Mouse (Mus musculus) C2C12 (cell line): ENCODE results near the gene Epha3. TPM values are rescaled to one million over a fixed set of nuclear protein-coding genes. Genes with fewer than 3 reads are reported as not detected.

ENCODE experiments used
- H3K27me3 ChIP-seq: one replicate; pipeline ENCODE4 v1.6.1; 2011; ENCODE audit not compliant: control insufficient read depth, insufficient read depth, insufficient read length
- H3K36me3 ChIP-seq: one replicate; pipeline ENCODE4 v1.6.1; 2011; ENCODE audit not compliant: control insufficient read depth, insufficient read depth
- H3K4me3 ChIP-seq: one replicate; pipeline ENCODE4 v1.5.1; 2011; ENCODE audit warnings: mild to moderate bottlenecking, control low read depth; ENCODE audit not compliant: poor library complexity, insufficient read depth, severe bottlenecking
- H3K79me2 ChIP-seq: one replicate; pipeline ENCODE4 v1.6.1; 2011; ENCODE audit not compliant: control insufficient read depth, insufficient read depth
- H3K79me3 ChIP-seq: one replicate; pipeline ENCODE4 v1.6.1; 2011; ENCODE audit warnings: low read depth, control low read depth
- H3ac ChIP-seq: one replicate; pipeline ENCODE3; 2011; ENCODE audit warnings: low read depth; ENCODE audit not compliant: control insufficient read depth, insufficient read length
- CEBPB ChIP-seq: IDR thresholded peaks from one replicate; pipeline ENCODE4 v1.6.1; 2011; ENCODE audit warnings: low read depth, mild to moderate bottlenecking, control low read depth, moderate library complexity
- CTCF ChIP-seq: IDR thresholded peaks from one replicate; pipeline ENCODE4 v1.5.1; 2011; ENCODE audit not compliant: control insufficient read depth, insufficient read depth, insufficient read length
- FOSL1 ChIP-seq: IDR thresholded peaks from one replicate; pipeline ENCODE4 v1.8.0; 2011; ENCODE audit warnings: mild to moderate bottlenecking, low read length; ENCODE audit not compliant: poor library complexity, insufficient read depth, severe bottlenecking
- MAX ChIP-seq: IDR thresholded peaks from one replicate; pipeline ENCODE4 v1.6.1; 2011; ENCODE audit warnings: mild to moderate bottlenecking, control low read depth
- MYOD1 ChIP-seq: IDR thresholded peaks from one replicate; pipeline ENCODE4 v1.6.1; 2011; ENCODE audit warnings: low read depth; ENCODE audit not compliant: control insufficient read depth, insufficient read length
- MYOG ChIP-seq: IDR thresholded peaks from one replicate; pipeline ENCODE4 v1.6.1; 2011; ENCODE audit not compliant: control insufficient read depth, insufficient read length; ENCODE audit errors: extremely low read depth
- USF1 ChIP-seq: IDR thresholded peaks from one replicate; pipeline ENCODE4 v1.6.1; 2011; ENCODE audit warnings: low read depth, mild to moderate bottlenecking, control low read depth, moderate library complexity
- polyA plus RNA-seq: library from polyadenylated mRNA; unstranded; fragments of >200 nt; fragmentation: generic; extraction: Trizol; gene quantifications from one replicate; pipeline ENCODE4 v1.2.1, GENCODE M21; 2012; ENCODE audit warnings: missing spikeins

Epha3 gene
- polyA plus RNA-seq, 1 experiment = 0.26 TPM

DNA sequence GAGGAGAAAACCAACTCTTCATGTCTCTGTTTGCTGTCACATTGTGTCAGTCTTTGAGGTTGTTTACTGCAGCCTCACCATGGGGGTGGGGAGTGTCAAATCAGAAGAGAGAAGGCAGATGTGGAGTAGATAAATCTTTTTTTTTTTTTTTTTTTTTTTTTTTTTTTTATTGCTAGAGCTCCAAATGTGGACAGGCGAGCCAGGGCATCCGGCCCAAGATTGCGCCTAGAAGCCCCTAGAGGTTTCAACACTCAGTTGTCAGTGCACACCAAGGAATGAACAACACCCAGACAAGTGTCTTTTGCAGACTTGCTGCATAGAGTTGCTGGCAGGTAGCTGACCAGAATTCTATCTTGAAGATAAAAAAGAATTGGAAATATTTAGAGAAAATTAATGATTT lies 62.5 kb downstream of the Epha3 start:
- no peaks in the 10 kb centered on the region for H3K79me2 ChIP-seq
- H3K79me3 ChIP-seq = no peaks in the 10 kb centered on the region
- H3K36me3 ChIP-seq = no peaks in the 10 kb centered on the region
- no peak for TF ChIP-seq FOSL1
- no peak for TF ChIP-seq USF1
- no peak for TF ChIP-seq CEBPB
- TF ChIP-seq CTCF = no peak
- TF ChIP-seq MYOG = no peak
- TF ChIP-seq MAX = no peak
- H3K27me3 ChIP-seq = no peaks in the 10 kb centered on the region
- H3ac ChIP-seq = no peak overlapping the region
- H3K4me3 ChIP-seq = no peak overlapping the region

DNA sequence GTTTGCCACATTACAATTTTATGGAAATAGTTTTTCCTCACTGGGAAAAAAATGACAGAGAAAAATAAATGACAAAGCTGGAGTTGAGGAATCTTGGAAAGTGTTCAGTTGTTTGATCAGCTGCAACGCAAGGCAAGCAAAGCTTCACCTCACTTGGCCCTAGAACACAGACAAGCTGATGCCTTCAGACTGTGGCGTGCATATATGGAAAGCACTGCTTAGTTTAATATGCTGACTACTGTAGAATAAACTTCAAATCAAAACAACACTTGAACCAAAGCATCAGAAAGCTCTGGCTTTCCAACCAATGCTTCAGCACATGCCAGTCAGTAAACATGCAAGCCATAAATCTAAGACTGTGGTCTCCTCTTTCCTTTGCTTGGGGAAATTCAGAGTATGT lies 65.6 kb downstream of the Epha3 start:
- Histone ChIP-seq H3K36me3 (no peaks in the 10 kb centered on the region), H3K79me3 (no peaks in the 10 kb centered on the region), H3K27me3 (no peaks in the 10 kb centered on the region), H3ac (no peak overlapping the region), H3K4me3 (no peak overlapping the region), H3K79me2 (no peaks in the 10 kb centered on the region)
- no peak for TF ChIP-seq CTCF
- TF ChIP-seq MYOG = no peak

DNA sequence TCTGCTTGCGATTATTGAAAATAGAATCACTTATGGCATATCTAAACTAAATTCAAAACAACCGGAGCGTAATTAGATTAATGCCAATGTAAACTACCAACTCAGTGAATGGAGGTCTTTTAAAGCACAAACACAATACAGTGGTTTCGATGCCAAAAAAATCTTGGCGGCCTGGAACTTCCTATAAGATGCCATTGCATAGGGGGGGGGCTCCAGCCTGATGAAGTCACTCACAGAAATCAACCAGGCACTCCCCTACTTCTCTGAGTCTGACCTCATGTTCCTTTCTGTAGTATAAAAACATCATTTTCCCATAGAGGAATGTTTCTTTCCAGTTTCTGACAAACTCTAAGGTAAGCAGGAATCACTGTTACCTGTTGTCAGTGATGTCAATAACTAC lies 69.7 kb downstream of the Epha3 start:
- H3K79me3 ChIP-seq = no peaks in the 10 kb centered on the region
- no peak overlapping the region for H3ac ChIP-seq
- TF ChIP-seq MAX = no peak
- TF ChIP-seq USF1 = no peak
- TF ChIP-seq MYOD1 = no peak
- TF ChIP-seq FOSL1 = no peak
- TF ChIP-seq MYOG = no peak
- TF ChIP-seq CTCF = no peak
- no peak for TF ChIP-seq CEBPB
- H3K79me2 ChIP-seq = no peaks in the 10 kb centered on the region
- H3K4me3 ChIP-seq = no peak overlapping the region
- no peaks in the 10 kb centered on the region for H3K36me3 ChIP-seq
- no peaks in the 10 kb centered on the region for H3K27me3 ChIP-seq

DNA sequence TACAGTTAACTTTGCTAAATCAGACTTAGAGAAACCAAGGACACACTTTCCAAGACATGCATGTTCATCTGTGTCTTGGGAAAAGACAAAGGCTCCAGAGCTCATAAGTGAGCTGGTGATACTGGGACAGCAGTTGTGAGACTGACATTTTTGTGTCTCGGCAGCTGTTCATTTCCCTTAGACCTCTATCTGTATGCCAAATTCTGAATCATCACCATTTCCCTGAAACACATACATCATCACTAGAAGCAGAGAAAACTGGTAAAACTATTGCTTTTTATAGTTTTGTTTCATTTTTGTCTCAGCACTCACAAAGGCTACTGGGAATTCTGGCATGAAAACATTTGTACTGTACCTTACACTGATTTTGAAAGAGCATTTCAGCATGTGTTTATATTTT lies 70.2 kb downstream of the Epha3 start:
- Histone ChIP-seq H3K4me3 (no peak overlapping the region), H3K79me2 (no peaks in the 10 kb centered on the region), H3K79me3 (no peaks in the 10 kb centered on the region), H3K27me3 (no peaks in the 10 kb centered on the region), H3ac (no peak overlapping the region), H3K36me3 (no peaks in the 10 kb centered on the region)
- TF ChIP-seq MAX = no peak
- TF ChIP-seq MYOD1 = peak; percentile 69

DNA sequence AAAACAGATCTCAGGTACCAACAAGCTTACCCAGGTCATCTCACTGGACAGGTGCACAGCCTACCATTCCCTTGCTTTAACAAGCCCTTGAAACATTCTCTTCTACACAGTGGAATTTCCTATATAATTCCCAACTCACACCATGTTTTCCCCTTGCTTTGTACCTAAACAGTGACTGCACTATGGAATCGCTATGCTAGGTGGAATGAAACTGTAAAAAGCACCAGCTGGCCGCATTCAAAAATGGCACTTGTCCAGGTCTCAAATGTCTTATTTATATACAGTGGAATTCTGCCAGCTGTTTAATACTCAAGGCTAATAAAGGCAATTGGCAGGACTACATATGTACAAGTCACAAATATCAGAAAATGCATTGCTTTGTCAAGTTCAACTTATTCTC lies 71.9 kb downstream of the Epha3 start:
- H3K27me3 ChIP-seq = no peaks in the 10 kb centered on the region
- no peak overlapping the region for H3K4me3 ChIP-seq
- no peaks in the 10 kb centered on the region for H3K36me3 ChIP-seq
- no peaks in the 10 kb centered on the region for H3K79me3 ChIP-seq
- no peaks in the 10 kb centered on the region for H3K79me2 ChIP-seq
- no peak overlapping the region for H3ac ChIP-seq
- TF ChIP-seq MYOD1 = no peak
- TF ChIP-seq USF1 = no peak
- TF ChIP-seq CEBPB = no peak
- no peak for TF ChIP-seq FOSL1
- TF ChIP-seq MAX = no peak
- no peak for TF ChIP-seq MYOG

DNA sequence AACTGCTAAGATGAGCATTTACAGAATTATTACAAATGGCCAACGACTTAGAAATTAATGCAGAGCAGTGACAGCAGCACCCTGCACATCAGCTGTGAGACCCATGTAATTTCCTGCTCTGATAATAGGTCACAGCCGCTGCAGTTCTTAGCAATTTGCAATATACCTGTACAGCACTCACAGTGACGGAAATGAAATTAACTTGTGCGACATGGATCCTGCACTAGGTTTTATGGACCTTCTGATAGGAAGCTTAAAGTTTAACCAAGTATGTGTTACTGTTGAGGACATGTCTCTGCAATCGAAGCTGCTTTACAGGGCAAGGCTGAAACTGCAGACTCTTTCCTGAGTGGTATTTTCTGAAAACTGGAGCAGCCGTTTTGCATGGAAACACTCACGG lies 80.4 kb downstream of the Epha3 start:
- Histone ChIP-seq H3K79me2 (no peaks in the 10 kb centered on the region), H3K79me3 (no peaks in the 10 kb centered on the region), H3K27me3 (no peaks in the 10 kb centered on the region), H3K36me3 (no peaks in the 10 kb centered on the region), H3K4me3 (no peak overlapping the region), H3ac (no peak overlapping the region)
- no peak for TF ChIP-seq CEBPB
- no peak for TF ChIP-seq MAX
- TF ChIP-seq FOSL1 = no peak
- TF ChIP-seq MYOD1 = no peak

DNA sequence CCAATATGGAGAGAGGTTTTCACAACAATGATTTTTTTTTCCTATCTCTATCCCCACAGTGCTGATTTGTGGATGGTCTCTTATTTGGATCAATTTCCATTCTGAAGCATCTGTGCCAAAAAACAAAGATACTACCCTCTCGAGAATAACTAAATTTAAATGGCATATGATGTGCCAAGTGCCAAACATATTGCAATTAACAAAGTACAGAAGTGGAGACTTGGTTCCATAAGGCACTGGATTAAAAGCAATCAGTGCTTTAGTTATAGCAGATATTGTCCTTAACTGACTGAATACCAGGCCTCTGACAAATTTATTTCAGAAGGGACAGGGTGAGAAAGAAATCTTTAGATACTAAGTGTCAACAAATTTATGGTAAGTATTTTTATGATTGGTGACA lies 81.9 kb downstream of the Epha3 start:
- Histone ChIP-seq H3ac (no peak overlapping the region), H3K27me3 (no peaks in the 10 kb centered on the region), H3K4me3 (no peak overlapping the region), H3K79me3 (no peaks in the 10 kb centered on the region), H3K79me2 (no peaks in the 10 kb centered on the region), H3K36me3 (no peaks in the 10 kb centered on the region)
- TF ChIP-seq MYOD1 = no peak
- no peak for TF ChIP-seq USF1
- no peak for TF ChIP-seq CTCF
- no peak for TF ChIP-seq CEBPB
- TF ChIP-seq MYOG = no peak
- TF ChIP-seq MAX = no peak
- TF ChIP-seq FOSL1 = no peak
